Mouse (Mus musculus) CH12.LX (cell line): ENCODE data around the gene Sbno1. TPM values are rescaled to one million over a fixed set of nuclear protein-coding genes. Genes with fewer than 3 reads are reported as not detected.
A peak's percentile ranks its signal among the peaks of the same experiment; 100 is the strongest.

ENCODE experiments used
- DNase-seq: peaks from one replicate; pipeline ENCODE4 v3.0.0-alpha.2; 2013; ENCODE audit errors: extremely low read depth
- H3K27ac ChIP-seq: 2 replicates; pipeline ENCODE4 v1.5.1; 2012; ENCODE audit warnings: low read depth, mild to moderate bottlenecking, control low read depth, moderate library complexity; ENCODE audit not compliant: insufficient read depth
- H3K27me3 ChIP-seq: replicated peaks from 2 replicates; pipeline ENCODE3; 2012; ENCODE audit warnings: inconsistent platforms
- H3K36me3 ChIP-seq, 2 experiments: replicated peaks in 1 of 2; 2 replicates each; pipeline versions ENCODE3 to v1.6.1; 2012; ENCODE audit warnings: inconsistent platforms in 1 of 2, low read length in 1 of 2, mild to moderate bottlenecking in 1 of 2, mixed read lengths in 1 of 2, moderate library complexity in 1 of 2; ENCODE audit not compliant: control insufficient read depth in 1 of 2, insufficient read depth in 1 of 2
- H3K4me1 ChIP-seq, 2 experiments: 2 replicates each; pipeline ENCODE4 v1.6.1; 2012; ENCODE audit warnings: inconsistent platforms in 1 of 2, moderate library complexity in 1 of 2; ENCODE audit not compliant: insufficient read depth in 2 of 2, control insufficient read depth in 1 of 2
- H3K4me2 ChIP-seq: 2 replicates; pipeline ENCODE4 v1.6.1; 2012; ENCODE audit warnings: low read depth, mild to moderate bottlenecking, control low read depth; ENCODE audit not compliant: poor library complexity, insufficient read depth, severe bottlenecking
- H3K4me3 ChIP-seq, 3 experiments: fragments of 150-350 bp in 1 of 3; sonication (generic) in 1 of 3; replicated peaks in 1 of 3; 2 replicates each; pipeline versions ENCODE3 to v1.5.1; 2011 to 2012; ENCODE audit warnings: low read depth in 2 of 3, low read length in 2 of 3, mild to moderate bottlenecking in 2 of 3, moderate library complexity in 2 of 3, control low read depth in 1 of 3, improper control_type of control experiment in 1 of 3, inconsistent platforms in 1 of 3, mixed read lengths in 1 of 3; ENCODE audit not compliant: poor library complexity in 1 of 3
- H3K79me2 ChIP-seq: replicated peaks from 2 replicates; pipeline ENCODE4 v1.6.1; 2012; ENCODE audit warnings: mild to moderate bottlenecking, moderate library complexity; ENCODE audit not compliant: control insufficient read depth, poor library complexity, insufficient read depth, severe bottlenecking; ENCODE audit errors: extremely low read depth
- H3K9ac ChIP-seq: 2 replicates; pipeline ENCODE4 v1.6.1; 2012; ENCODE audit warnings: low read depth, mild to moderate bottlenecking, control low read depth, moderate library complexity; ENCODE audit not compliant: insufficient read depth
- H3K9me3 ChIP-seq: replicated peaks from 2 replicates; pipeline ENCODE3; 2012; ENCODE audit warnings: low read length, inconsistent platforms, mixed read lengths
- BHLHE40 ChIP-seq: IDR thresholded peaks from 2 replicates; pipeline ENCODE4 v1.6.1; 2011; ENCODE audit warnings: mild to moderate bottlenecking, low read depth, low read length, improper control_type of control experiment
- CTCF ChIP-seq, 2 experiments: IDR thresholded peaks in 1 of 2; conservative IDR thresholded peaks in 1 of 2; 2 replicates each; pipeline ENCODE4 v1.5.1; 2011 to 2012; ENCODE audit warnings: low read depth in 2 of 2, low read length in 2 of 2, improper control_type of control experiment in 1 of 2, inconsistent platforms in 1 of 2, mild to moderate bottlenecking in 1 of 2, moderate library complexity in 1 of 2
- E2F4 ChIP-seq: IDR thresholded peaks from 2 replicates; pipeline ENCODE4 v1.6.1; 2011; ENCODE audit warnings: low read depth, low read length, improper control_type of control experiment; ENCODE audit not compliant: insufficient replicate concordance
- ELF1 ChIP-seq: IDR thresholded peaks from 2 replicates; pipeline ENCODE4 v1.6.1; 2014; ENCODE audit warnings: low read depth, mild to moderate bottlenecking, inconsistent platforms, low read length, improper control_type of control experiment
- ETS1 ChIP-seq: conservative IDR thresholded peaks from 2 replicates; pipeline ENCODE4 v1.6.1; 2012; ENCODE audit warnings: low read depth, mild to moderate bottlenecking, inconsistent platforms, low read length, improper control_type of control experiment, moderate library complexity
- HCFC1 ChIP-seq: IDR thresholded peaks from 2 replicates; pipeline ENCODE4 v1.6.1; 2012; ENCODE audit warnings: low read depth, mild to moderate bottlenecking, inconsistent platforms, low read length, improper control_type of control experiment
- IRF4 ChIP-seq: IDR thresholded peaks from 2 replicates; pipeline ENCODE4 v1.6.1; 2014; ENCODE audit warnings: low read depth, mild to moderate bottlenecking, inconsistent platforms, low read length, improper control_type of control experiment
- JUND ChIP-seq: conservative IDR thresholded peaks from 2 replicates; pipeline ENCODE4 v1.6.1; 2011; ENCODE audit warnings: low read depth, low read length, improper control_type of control experiment
- MYC ChIP-seq: IDR thresholded peaks from 2 replicates; pipeline ENCODE4 v1.6.1; 2011; ENCODE audit warnings: low read depth, mild to moderate bottlenecking, improper control_type of control experiment, low read length
- RAD21 ChIP-seq: IDR thresholded peaks from 2 replicates; pipeline ENCODE4 v1.6.1; 2011; ENCODE audit warnings: low read depth, mild to moderate bottlenecking, low read length, improper control_type of control experiment, moderate library complexity
- RCOR1 ChIP-seq: conservative IDR thresholded peaks from 2 replicates; pipeline ENCODE4 v1.6.1; 2012; ENCODE audit warnings: low read depth, mild to moderate bottlenecking, inconsistent platforms, low read length, improper control_type of control experiment
- SIN3A ChIP-seq: IDR thresholded peaks from 2 replicates; pipeline ENCODE4 v1.6.1; 2012; ENCODE audit warnings: low read length, improper control_type of control experiment, inconsistent platforms
- SMC3 ChIP-seq: IDR thresholded peaks from 2 replicates; pipeline ENCODE4 v1.6.1; 2011; ENCODE audit warnings: low read depth, low read length, improper control_type of control experiment
- TBP ChIP-seq: conservative IDR thresholded peaks from 2 replicates; pipeline ENCODE4 v1.6.1; 2011; ENCODE audit warnings: low read depth, low read length, improper control_type of control experiment
- UBTF ChIP-seq: IDR thresholded peaks from 2 replicates; pipeline ENCODE4 v1.6.1; 2012; ENCODE audit warnings: low read depth, mild to moderate bottlenecking, inconsistent platforms, low read length, improper control_type of control experiment, moderate library complexity
- ZC3H11A ChIP-seq: IDR thresholded peaks from 2 replicates; pipeline ENCODE4 v1.6.1; 2012; ENCODE audit warnings: low read depth, mild to moderate bottlenecking, inconsistent platforms, low read length, improper control_type of control experiment
- dilution Hi-C: fragments of 300-500 bp; cut with MboI; formaldehyde crosslinking; loops from 2 replicates; pipeline ENCODE4 v1.14.3; 2020; ENCODE audit warnings: low sequenced_read_pairs; ENCODE audit not compliant: extremely low pct_unique_long_range_greater_than_20kb, extremely low pct_ligation_motif_present
- in situ Hi-C: fragments of 300-500 bp; cut with MboI; formaldehyde crosslinking; loops from 3 replicates; pipeline ENCODE4 v1.14.3; 2019; ENCODE audit warnings: low sequenced_read_pairs, low pct_ligation_motif_present, low pct_unique_long_range_greater_than_20kb, mixed read lengths
- polyA plus RNA-seq: library from polyadenylated mRNA; unstranded; fragments of >175 nt; gene quantifications from 2 replicates; pipeline ENCODE4 v1.2.1, GENCODE M21; 2012; ENCODE audit warnings: low read depth; ENCODE audit not compliant: insufficient read length
- total RNA-seq, 2 experiments: library from RNA; depleted of rRNA; stranded (reverse); fragments of 300-350 nt in 1 of 2; fragments of >200 nt in 1 of 2; gene quantifications; 2 replicates each; pipeline ENCODE4 v1.2.3; 2012 to 2014

Gene Sbno1
- total and polyA plus RNA-seq, 3 experiments: 35.0 to 48.5 (median 38.3) TPM

- Histone ChIP-seq H3K4me2 (no peak overlapping the region), H3K27me3 (no peaks in the 10 kb centered on the region), H3K36me3 (no peaks in the 10 kb centered on the region), H3K4me1 (no peaks in the 10 kb centered on the region), H3K9me3 (no peaks in the 10 kb centered on the region), H3K4me3 (no peak overlapping the region), H3K27ac (no peak overlapping the region), H3K9ac (no peak overlapping the region), H3K79me2 (peaks cover 4% of the 10 kb centered on the region)
- dilution Hi-C loops (no loop called here), in situ Hi-C loops (loop anchor here (10.0 kb wide), 1 partner anchor 195 kb away; the partner anchor contains the start of gene Ddx55)
- no peak for DNase-seq
- TF ChIP-seq CTCF (conservative IDR thresholded peaks at IDR 0.05 in 1 of 2, IDR thresholded peaks at IDR 0.05 in 1 of 2; ENCODE audit: low read depth in 2 of 2, low read length in 2 of 2): peak in 1 of 2 experiments; percentile 68; a peak in 3 of 4 replicates
- peak; percentile 54 for TF ChIP-seq RAD21
- no peak for TF ChIP-seq IRF4
- no peak for TF ChIP-seq ELF1
- peak; percentile 52 for TF ChIP-seq SMC3
Measured at GRCm38 (mm10) chr5:124359641-124360040, 66.2 kb downstream of the Sbno1 start.

DNA sequence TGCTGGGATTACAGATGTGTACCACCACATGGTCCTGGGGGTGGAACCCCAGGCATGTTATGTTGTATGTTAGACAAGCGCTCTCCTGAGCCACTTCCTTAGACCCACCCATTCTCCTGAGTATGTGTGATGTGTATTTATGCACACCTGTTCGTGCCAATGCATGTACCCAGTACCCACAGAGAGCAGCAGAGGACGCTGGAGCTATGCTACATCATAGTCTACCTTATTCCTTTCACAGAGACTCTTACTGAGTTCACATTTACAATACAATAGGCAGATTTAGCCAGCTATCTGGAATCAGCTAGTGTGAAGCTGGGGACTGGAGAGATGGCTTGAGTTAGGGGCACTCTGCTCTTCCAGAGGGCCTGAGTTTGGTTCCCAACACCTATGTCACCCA, 69.1 kb downstream of the Sbno1 start:
- no peak overlapping the region for H3K9ac ChIP-seq
- H3K27ac ChIP-seq: no peak overlapping the region
- H3K9me3 ChIP-seq: no peaks in the 10 kb centered on the region
- no peak overlapping the region for H3K4me3 ChIP-seq
- peak in 1 of 2 experiments; percentile 39; a peak in 2 of 4 replicates for TF ChIP-seq CTCF (conservative IDR thresholded peaks at IDR 0.05 in 1 of 2, IDR thresholded peaks at IDR 0.05 in 1 of 2; ENCODE audit: low read depth in 2 of 2, low read length in 2 of 2)
- peak; percentile 14 for TF ChIP-seq RAD21
- TF ChIP-seq TBP: no peak
- TF ChIP-seq E2F4: no peak
- no peak for TF ChIP-seq ETS1
- TF ChIP-seq BHLHE40: no peak
- DNase-seq: no peak
- no peaks in the 10 kb centered on the region for H3K27me3 ChIP-seq
- in situ Hi-C loops (loop anchor here (10.0 kb wide), 1 partner anchor 198 kb away; the partner anchor contains the start of gene Ddx55), dilution Hi-C loops (no loop called here)
- no peaks in the 10 kb centered on the region for H3K36me3 ChIP-seq
- H3K4me2 ChIP-seq: no peak overlapping the region
- peaks cover 24% of the 10 kb centered on the region for H3K79me2 ChIP-seq
- peaks cover 4 to 8% of the 10 kb centered on the region in 2 experiments for H3K4me1 ChIP-seq

DNA sequence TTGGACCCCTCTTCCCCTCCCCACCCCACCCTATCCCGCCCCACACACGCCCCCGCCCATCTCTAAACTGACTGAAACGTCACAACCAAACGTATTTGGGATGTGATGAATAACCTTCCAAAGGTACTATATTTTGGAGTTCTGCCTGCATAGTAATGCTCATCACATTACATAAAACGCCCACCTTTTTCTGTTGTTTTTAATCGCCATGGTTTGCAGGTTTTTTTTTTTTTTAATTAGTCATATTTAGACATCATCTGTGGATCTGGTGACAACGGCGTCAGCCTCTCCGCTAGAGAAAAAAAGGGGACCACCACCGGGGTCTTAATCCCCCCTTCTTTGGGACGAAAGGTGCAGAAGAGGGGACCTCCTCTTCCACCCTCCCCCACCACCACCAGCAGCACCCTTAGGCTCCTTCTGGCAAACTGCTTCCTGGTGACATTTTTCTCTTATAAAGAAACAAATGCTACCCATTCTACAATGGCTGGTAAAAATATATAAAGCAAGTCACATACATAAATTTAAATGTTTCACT, 70.3 kb downstream of the Sbno1 start:
- H3K4me1 ChIP-seq: peaks cover 16 to 20% of the 10 kb centered on the region in 2 experiments
- TF ChIP-seq BHLHE40 (no peak), UBTF (no peak), ZC3H11A (no peak), RCOR1 (no peak), MYC (no peak), SIN3A (peak; percentile 21), HCFC1 (no peak), SMC3 (no peak), JUND (no peak)
- TF ChIP-seq, all 38 proteins: peak for 1
- dilution Hi-C loops (no loop called here), in situ Hi-C loops (loop anchor here (10.0 kb wide), 1 partner anchor 199 kb away; the partner anchor contains the start of gene Ddx55)
- H3K27ac ChIP-seq: no peak overlapping the region
- H3K4me2 ChIP-seq: peak overlapping the region; percentile 58
- peaks cover 34% of the 10 kb centered on the region for H3K79me2 ChIP-seq
- H3K27me3 ChIP-seq: no peaks in the 10 kb centered on the region
- peaks cover 0 to 7% of the 10 kb centered on the region in 2 experiments for H3K36me3 ChIP-seq
- DNase-seq: no peak
- H3K9me3 ChIP-seq: no peaks in the 10 kb centered on the region
- H3K9ac ChIP-seq: peak overlapping the region; percentile 99
- peak overlapping the region; percentile 63 to 84 (median 82) for H3K4me3 ChIP-seq
